Mouse (Mus musculus) cerebellum, adult 2 months (tissue): ENCODE data around the gene Ngfr.

Experiments used
- CTCF ChIP-seq: fragments of 200-500 bp; IDR thresholded peaks from 2 replicates; pipeline ENCODE4 v1.5.1; 2011; ENCODE audit warnings: low read depth, mild to moderate bottlenecking, control low read depth, low read length, moderate library complexity, borderline replicate concordance; ENCODE audit not compliant: insufficient read depth
- POLR2A ChIP-seq: fragments of 200-500 bp; IDR thresholded peaks from 2 replicates; pipeline ENCODE4 v1.6.1; 2011; ENCODE audit warnings: low read length, control low read depth, borderline replicate concordance; ENCODE audit not compliant: insufficient read depth

- TF ChIP-seq POLR2A (no peak), CTCF (no peak)
These were observed 15.3 kb downstream of the Ngfr start for GRCm38 (mm10) chr11:95572227-95572626.
